ENCODE assay signal across 32 mouse cellular contexts in the genomic region with DNA sequence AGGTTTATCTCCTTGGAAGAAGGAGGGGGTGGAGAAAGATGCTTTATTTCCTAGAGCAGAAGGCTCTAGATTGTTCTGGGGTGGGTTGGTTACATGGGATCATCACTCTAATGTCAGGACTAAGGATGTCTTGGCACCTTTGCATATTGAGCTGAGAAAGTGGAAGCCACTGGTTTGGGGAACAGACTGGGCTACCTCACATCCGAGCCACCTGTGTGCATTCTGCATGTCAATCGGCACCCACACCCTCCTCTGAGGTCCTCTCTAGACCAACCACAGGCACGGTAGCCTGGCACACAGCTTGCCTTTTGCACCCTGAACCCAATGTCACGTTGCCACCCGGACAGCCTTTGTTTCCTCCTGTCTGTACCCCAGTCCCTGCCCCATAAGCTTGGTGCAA. TPM values are rescaled to one million over a fixed set of nuclear protein-coding genes. Genes with fewer than 3 reads are reported as not detected.
"Had no signal": no experiment of that assay in that cellular context is flagged by ENCODE, and none has a peak within 500 bp of the region (broad histone marks: within the 10 kb centered on the region; RNA-seq: fewer than 3 reads in every experiment).

No protein-coding gene starts in this region.

- H3K36me3 ChIP-seq: heart, embryonic 15.5 days; hindbrain, embryonic 12.5 days; hindbrain, embryonic 15.5 days; kidney, embryonic 15.5 days; liver, embryonic 13.5 days had no signal

- H3K9me3 ChIP-seq: heart, embryonic 13.5 days; heart, embryonic 15.5 days; hindbrain, embryonic 12.5 days; hindbrain, embryonic 15.5 days; kidney, embryonic 15.5 days; limb, embryonic 12.5 days; liver, embryonic 13.5 days had no signal

- H3K4me2 ChIP-seq: heart, embryonic 11.5 days; heart, embryonic 13.5 days; heart, embryonic 15.5 days; hindbrain, embryonic 12.5 days; hindbrain, embryonic 15.5 days; kidney, embryonic 15.5 days; limb, embryonic 12.5 days; liver, embryonic 11.5 days; liver, embryonic 13.5 days had no signal

- H3K27ac ChIP-seq: heart, adult 2 months; heart, embryonic 13.5 days; heart, embryonic 15.5 days; hindbrain, embryonic 15.5 days; hindbrain, postnatal 0 days; kidney, embryonic 15.5 days; kidney, postnatal 0 days; limb, embryonic 12.5 days; liver, embryonic 13.5 days had no signal

- DNase-seq: gastrocnemius, postnatal 14 days; gastrocnemius, postnatal 36 days; heart, adult 11 months; heart, adult 2 months; heart, postnatal 14 days; heart, postnatal 36 days; kidney, adult 11 months; kidney, adult 2 months; kidney, adult 9 months; kidney, postnatal 14 days; kidney, postnatal 36 days; layer of hippocampus, adult 9-11 months; layer of hippocampus, postnatal 36 days; left cerebral cortex, postnatal 4 days; liver; liver, embryonic 13.5 days had no signal

- H3K9ac ChIP-seq: heart, embryonic 13.5 days; heart, embryonic 15.5 days; hindbrain, embryonic 12.5 days; hindbrain, embryonic 15.5 days; kidney, embryonic 15.5 days; limb, embryonic 12.5 days; liver, embryonic 13.5 days had no signal

- H3K4me3 ChIP-seq: heart, adult 2 months; heart, embryonic 13.5 days; heart, embryonic 15.5 days; hindbrain, embryonic 12.5 days; hindbrain, embryonic 15.5 days; kidney, embryonic 15.5 days; limb, embryonic 12.5 days; liver, embryonic 13.5 days had no signal

- ATAC-seq: hindbrain, postnatal 0 days; intestine, embryonic 16.5 days had no signal

RNA-seq across cellular contexts. Expression of gene Scube1, which starts 1.9 kb away (rescaled TPM):
- total RNA-seq: hematopoietic stem cell, adult 5-6 weeks had no signal

RNA-seq across cellular contexts. Expression of gene Mpped1, which starts 52.5 kb away (rescaled TPM):
- total RNA-seq: gastrocnemius, adult 18-20 months; gastrocnemius, adult 8-10 months; gastrocnemius, postnatal 14 days; gastrocnemius, postnatal 36 days; heart, adult 2 months; heart, postnatal 14 days; heart, postnatal 36 days; hematopoietic stem cell, adult 5-6 weeks had no signal
- polyA plus RNA-seq: heart, adult 2 months; heart, postnatal 0 days; kidney, adult 2 months; large intestine, adult 2 months had no signal
